Mouse (Mus musculus): ENCODE measurements at regions not wholly inside any gene's neighbourhood (a gene's known extent, or its start where the extent isn't known, plus 50 kb on each side); places are given as distances from the start of the nearest gene placed in this dataset.

GRCm38 (mm10) chr13:53730259-53730902, 257.5 kb upstream of the Msx2 start:
- Histone ChIP-seq H3K4me2 (replicated peaks; ENCODE audit: low read depth, low read length) (no peak overlapping the region), H3K4me3 (ENCODE audit: low read depth, low read length) (no peak overlapping the region), H3K4me1 (ENCODE audit: control insufficient read depth, insufficient read depth, low read length) (no peaks in the 10 kb centered on the region), H3K9ac (replicated peaks; ENCODE audit: low read depth, low read length) (no peak overlapping the region), H3K36me3 (ENCODE audit: control insufficient read depth, insufficient read depth, low read length) (no peaks in the 10 kb centered on the region), H3K27me3 (ENCODE audit: control insufficient read depth, insufficient read depth, low read length) (no peaks in the 10 kb centered on the region), H3K27ac (ENCODE audit: low read length) (no peak overlapping the region), H3K9me3 (ENCODE audit: control insufficient read depth, low read depth, low read length) (no peaks in the 10 kb centered on the region)
- no peak for ATAC-seq (ENCODE audit: insufficient number of reproducible peaks, insufficient read depth, low FRiP score, low read depth)
- WGBS, result 52% methylated on average over 10 of the region's 10 CpGs

DNA sequence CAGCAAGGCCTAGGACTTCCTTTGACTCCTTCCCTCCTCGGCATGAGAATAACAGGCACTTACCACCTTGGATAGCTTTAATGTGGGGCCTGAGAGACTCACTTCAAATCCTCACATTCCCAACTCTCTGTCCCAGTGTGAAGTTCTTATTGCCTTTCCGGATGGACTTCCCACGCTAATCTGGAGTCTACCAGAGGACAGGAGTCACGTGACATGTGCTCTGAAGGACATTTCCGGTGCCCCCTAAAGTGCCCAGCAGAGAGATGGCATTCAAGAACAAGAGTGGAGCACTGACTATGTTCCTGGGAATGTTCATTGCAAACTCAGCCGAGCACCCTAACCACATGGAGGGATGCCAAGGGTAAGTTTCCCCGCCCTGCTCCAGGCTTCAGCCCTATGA, 257.0 kb upstream of the Msx2 start:
- H3K4me3 ChIP-seq (ENCODE audit: low read depth, low read length), result no peak overlapping the region
- H3K4me1 ChIP-seq (ENCODE audit: control insufficient read depth, insufficient read depth, low read length), result no peaks in the 10 kb centered on the region
- no peak for ATAC-seq (ENCODE audit: insufficient number of reproducible peaks, insufficient read depth, low FRiP score, low read depth)
- 83% methylated on average over 7 of the region's 7 CpGs for WGBS
- H3K9ac ChIP-seq (replicated peaks; ENCODE audit: low read depth, low read length), result no peak overlapping the region
- no peak overlapping the region for H3K27ac ChIP-seq (ENCODE audit: low read length)
- H3K9me3 ChIP-seq (ENCODE audit: control insufficient read depth, low read depth, low read length), result no peaks in the 10 kb centered on the region
- H3K4me2 ChIP-seq (replicated peaks; ENCODE audit: low read depth, low read length), result no peak overlapping the region
- no peaks in the 10 kb centered on the region for H3K27me3 ChIP-seq (ENCODE audit: control insufficient read depth, insufficient read depth, low read length)
- no peaks in the 10 kb centered on the region for H3K36me3 ChIP-seq (ENCODE audit: control insufficient read depth, insufficient read depth, low read length)

- Histone ChIP-seq H3K4me2 (replicated peaks; ENCODE audit: low read depth, low read length) (no peak overlapping the region), H3K36me3 (ENCODE audit: control insufficient read depth, insufficient read depth, low read length) (no peaks in the 10 kb centered on the region), H3K27ac (ENCODE audit: low read length) (no peak overlapping the region), H3K4me3 (ENCODE audit: low read depth, low read length) (no peak overlapping the region), H3K4me1 (ENCODE audit: control insufficient read depth, insufficient read depth, low read length) (no peaks in the 10 kb centered on the region), H3K27me3 (ENCODE audit: control insufficient read depth, insufficient read depth, low read length) (no peaks in the 10 kb centered on the region), H3K9ac (replicated peaks; ENCODE audit: low read depth, low read length) (no peak overlapping the region), H3K9me3 (ENCODE audit: control insufficient read depth, low read depth, low read length) (no peaks in the 10 kb centered on the region)
- no peak for ATAC-seq (ENCODE audit: insufficient number of reproducible peaks, insufficient read depth, low FRiP score, low read depth)
- 78% methylated on average over 4 of the region's 4 CpGs for WGBS
Measured at GRCm38 (mm10) chr13:53726031-53726430, 253.2 kb upstream of the Msx2 start.

DNA sequence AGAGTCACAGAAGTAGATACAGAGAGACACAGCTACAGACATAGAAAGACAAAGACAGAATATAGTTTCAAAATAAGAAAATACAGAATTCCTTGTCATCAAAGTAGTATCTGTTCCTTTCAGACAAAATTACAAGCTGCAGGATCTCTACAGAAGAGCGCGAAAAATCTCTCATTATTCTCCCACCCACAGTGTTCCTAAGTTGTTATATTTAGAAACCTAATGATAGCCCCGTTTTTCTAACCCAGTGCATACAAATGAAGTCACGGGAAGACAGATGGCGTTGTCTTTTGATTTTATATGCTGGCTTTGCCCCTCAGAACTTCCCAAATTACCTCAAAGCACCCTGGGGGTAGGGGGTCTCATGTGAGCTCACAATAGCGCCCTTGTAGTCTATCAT, 250.0 kb upstream of the Msx2 start:
- Histone ChIP-seq H3K27me3 (ENCODE audit: control insufficient read depth, insufficient read depth, low read length) (no peaks in the 10 kb centered on the region), H3K4me1 (ENCODE audit: control insufficient read depth, insufficient read depth, low read length) (no peaks in the 10 kb centered on the region), H3K4me3 (ENCODE audit: low read depth, low read length) (no peak overlapping the region), H3K27ac (ENCODE audit: low read length) (no peak overlapping the region), H3K9ac (replicated peaks; ENCODE audit: low read depth, low read length) (no peak overlapping the region), H3K9me3 (ENCODE audit: control insufficient read depth, low read depth, low read length) (no peaks in the 10 kb centered on the region), H3K4me2 (replicated peaks; ENCODE audit: low read depth, low read length) (no peak overlapping the region), H3K36me3 (ENCODE audit: control insufficient read depth, insufficient read depth, low read length) (no peaks in the 10 kb centered on the region)
- no peak for ATAC-seq (ENCODE audit: insufficient number of reproducible peaks, insufficient read depth, low FRiP score, low read depth)
- WGBS, result 75% methylated on average over 6 of the region's 6 CpGs

DNA sequence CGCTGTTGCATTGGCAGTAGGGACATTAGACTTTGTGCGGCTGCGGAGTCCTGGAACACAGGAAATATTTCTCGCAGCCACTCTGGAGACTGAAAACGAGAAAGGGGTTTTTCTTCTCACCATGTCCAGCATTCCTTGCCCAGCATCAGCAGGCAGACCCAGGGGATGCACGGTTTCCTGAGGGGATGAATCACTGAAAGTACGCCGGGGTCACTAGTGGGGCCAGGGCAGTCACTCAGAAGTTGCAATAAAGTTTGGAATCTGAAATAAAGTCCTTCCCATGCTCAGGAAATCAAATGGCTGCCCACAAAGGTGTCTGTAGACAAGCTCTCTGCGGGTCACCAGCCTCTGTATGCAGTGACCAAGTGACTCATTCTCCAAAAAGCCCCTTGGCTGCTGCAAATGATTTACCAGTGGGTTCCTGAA, 248.2 kb upstream of the Msx2 start:
- H3K4me2 ChIP-seq (replicated peaks; ENCODE audit: low read depth, low read length), result no peak overlapping the region
- no peaks in the 10 kb centered on the region for H3K36me3 ChIP-seq (ENCODE audit: control insufficient read depth, insufficient read depth, low read length)
- H3K27ac ChIP-seq (ENCODE audit: low read length), result no peak overlapping the region
- H3K4me1 ChIP-seq (ENCODE audit: control insufficient read depth, insufficient read depth, low read length), result no peaks in the 10 kb centered on the region
- no peaks in the 10 kb centered on the region for H3K9me3 ChIP-seq (ENCODE audit: control insufficient read depth, low read depth, low read length)
- H3K4me3 ChIP-seq (ENCODE audit: low read depth, low read length), result no peak overlapping the region
- WGBS, result 63% methylated on average over 9 of the region's 9 CpGs
- no peaks in the 10 kb centered on the region for H3K27me3 ChIP-seq (ENCODE audit: control insufficient read depth, insufficient read depth, low read length)
- no peak overlapping the region for H3K9ac ChIP-seq (replicated peaks; ENCODE audit: low read depth, low read length)
- no peak for ATAC-seq (ENCODE audit: insufficient number of reproducible peaks, insufficient read depth, low FRiP score, low read depth)

DNA sequence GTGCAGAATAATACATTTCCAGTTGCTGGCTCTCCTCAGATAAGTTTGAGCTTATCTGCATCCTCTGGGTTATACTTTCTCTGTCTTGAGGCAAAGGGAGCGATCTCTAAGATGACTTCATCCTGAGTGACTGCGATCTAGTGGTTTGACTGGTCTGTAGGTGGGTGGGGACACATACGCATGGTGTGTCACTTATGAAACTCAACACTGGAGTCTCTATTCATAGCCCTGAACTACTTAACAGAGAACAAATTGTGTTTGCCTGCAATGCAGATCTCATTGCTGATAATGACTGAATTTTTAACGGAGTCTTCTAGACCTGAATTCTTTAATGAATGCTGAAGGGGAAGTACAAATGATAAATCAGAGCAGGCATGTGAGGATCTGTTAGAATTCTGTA, 244.7 kb upstream of the Msx2 start:
- Histone ChIP-seq H3K4me2 (replicated peaks; ENCODE audit: low read depth, low read length) (no peak overlapping the region), H3K9me3 (ENCODE audit: control insufficient read depth, low read depth, low read length) (no peaks in the 10 kb centered on the region), H3K9ac (replicated peaks; ENCODE audit: low read depth, low read length) (no peak overlapping the region), H3K27ac (ENCODE audit: low read length) (no peak overlapping the region), H3K4me1 (ENCODE audit: control insufficient read depth, insufficient read depth, low read length) (no peaks in the 10 kb centered on the region), H3K27me3 (ENCODE audit: control insufficient read depth, insufficient read depth, low read length) (no peaks in the 10 kb centered on the region), H3K36me3 (ENCODE audit: control insufficient read depth, insufficient read depth, low read length) (no peaks in the 10 kb centered on the region), H3K4me3 (ENCODE audit: low read depth, low read length) (no peak overlapping the region)
- 66% methylated on average over 4 of the region's 4 CpGs for WGBS
- ATAC-seq (ENCODE audit: insufficient number of reproducible peaks, insufficient read depth, low FRiP score, low read depth), result no peak

- H3K9me3 ChIP-seq (ENCODE audit: control insufficient read depth, low read depth, low read length), result no peaks in the 10 kb centered on the region
- no peak for ATAC-seq (ENCODE audit: insufficient number of reproducible peaks, insufficient read depth, low FRiP score, low read depth)
- 80% methylated on average over 2 of the region's 2 CpGs for WGBS
- no peaks in the 10 kb centered on the region for H3K4me1 ChIP-seq (ENCODE audit: control insufficient read depth, insufficient read depth, low read length)
- H3K4me2 ChIP-seq (replicated peaks; ENCODE audit: low read depth, low read length), result no peak overlapping the region
- no peaks in the 10 kb centered on the region for H3K36me3 ChIP-seq (ENCODE audit: control insufficient read depth, insufficient read depth, low read length)
- H3K4me3 ChIP-seq (ENCODE audit: low read depth, low read length), result no peak overlapping the region
- H3K27me3 ChIP-seq (ENCODE audit: control insufficient read depth, insufficient read depth, low read length), result no peaks in the 10 kb centered on the region
- H3K27ac ChIP-seq (ENCODE audit: low read length), result no peak overlapping the region
- H3K9ac ChIP-seq (replicated peaks; ENCODE audit: low read depth, low read length), result no peak overlapping the region
Measured at GRCm38 (mm10) chr13:53717086-53717485, 244.2 kb upstream of the Msx2 start.

DNA sequence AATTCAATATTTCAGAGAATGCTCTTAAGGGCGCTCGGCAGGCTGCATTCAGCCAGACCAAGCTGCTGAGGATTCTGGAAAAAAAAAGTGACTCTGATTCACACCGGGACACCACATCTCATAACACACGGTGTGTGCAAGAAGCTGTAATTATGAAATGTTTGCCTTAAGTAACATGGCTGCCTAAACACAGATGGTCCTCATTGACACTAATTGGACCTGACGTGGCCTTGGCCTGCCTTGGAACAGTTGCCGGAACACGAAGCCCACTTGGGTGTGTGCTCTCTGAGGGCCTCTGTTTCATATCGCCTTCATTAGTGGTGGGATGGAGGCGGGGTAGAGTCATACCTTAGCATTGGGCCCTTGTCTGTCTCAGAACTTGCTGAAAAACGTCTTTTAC, 236.2 kb upstream of the Msx2 start:
- Histone ChIP-seq H3K4me1 (ENCODE audit: control insufficient read depth, insufficient read depth, low read length) (no peaks in the 10 kb centered on the region), H3K36me3 (ENCODE audit: control insufficient read depth, insufficient read depth, low read length) (no peaks in the 10 kb centered on the region), H3K9ac (replicated peaks; ENCODE audit: low read depth, low read length) (no peak overlapping the region), H3K27me3 (ENCODE audit: control insufficient read depth, insufficient read depth, low read length) (no peaks in the 10 kb centered on the region), H3K27ac (ENCODE audit: low read length) (no peak overlapping the region), H3K9me3 (ENCODE audit: control insufficient read depth, low read depth, low read length) (no peaks in the 10 kb centered on the region), H3K4me2 (replicated peaks; ENCODE audit: low read depth, low read length) (no peak overlapping the region), H3K4me3 (ENCODE audit: low read depth, low read length) (no peak overlapping the region)
- WGBS, result 68% methylated on average over 10 of the region's 10 CpGs
- ATAC-seq (ENCODE audit: insufficient number of reproducible peaks, insufficient read depth, low FRiP score, low read depth), result no peak

GRCm38 (mm10) chr13:53707548-53707947, 234.7 kb upstream of the Msx2 start:
- H3K9me3 ChIP-seq (ENCODE audit: control insufficient read depth, low read depth, low read length), result no peaks in the 10 kb centered on the region
- ATAC-seq (ENCODE audit: insufficient number of reproducible peaks, insufficient read depth, low FRiP score, low read depth), result no peak
- no peaks in the 10 kb centered on the region for H3K27me3 ChIP-seq (ENCODE audit: control insufficient read depth, insufficient read depth, low read length)
- no peaks in the 10 kb centered on the region for H3K4me1 ChIP-seq (ENCODE audit: control insufficient read depth, insufficient read depth, low read length)
- no peak overlapping the region for H3K4me3 ChIP-seq (ENCODE audit: low read depth, low read length)
- no peaks in the 10 kb centered on the region for H3K36me3 ChIP-seq (ENCODE audit: control insufficient read depth, insufficient read depth, low read length)
- no peak overlapping the region for H3K4me2 ChIP-seq (replicated peaks; ENCODE audit: low read depth, low read length)
- no peak overlapping the region for H3K9ac ChIP-seq (replicated peaks; ENCODE audit: low read depth, low read length)
- H3K27ac ChIP-seq (ENCODE audit: low read length), result no peak overlapping the region
- WGBS, result 82% methylated on average over 17 of the region's 17 CpGs
